Mouse (Mus musculus) midbrain, embryonic 12.5 days (tissue): ENCODE results near the gene Irf4. TPM values are rescaled to one million over a fixed set of nuclear protein-coding genes. Genes with fewer than 3 reads are reported as not detected.

ENCODE experiments used
- ATAC-seq: fragments of 200-750 bp; cut with Nextera tagmentation; 2 replicates; pipeline ENCODE4 v1.8.0; 2017; ENCODE audit warnings: low read depth, moderate TSS enrichment, moderate library complexity; ENCODE audit not compliant: low FRiP score
- H3K27ac ChIP-seq: fragments of 300-500 bp; sonication (generic); replicated peaks from 2 replicates; pipeline ENCODE4 v1.5.1; 2016; ENCODE audit warnings: mild to moderate bottlenecking
- H3K27me3 ChIP-seq: fragments of 300-500 bp; sonication (generic); 2 replicates; pipeline ENCODE4 v1.6.1; 2016; ENCODE audit warnings: mild to moderate bottlenecking
- H3K36me3 ChIP-seq: fragments of 300-500 bp; sonication (generic); 2 replicates; pipeline ENCODE4 v1.6.1; 2016
- H3K4me1 ChIP-seq: fragments of 300-500 bp; sonication (generic); 2 replicates; pipeline ENCODE4 v1.6.1; 2016
- H3K4me2 ChIP-seq: fragments of 300-500 bp; sonication (generic); replicated peaks from 2 replicates; pipeline ENCODE4 v1.6.1; 2016; ENCODE audit warnings: mild to moderate bottlenecking, moderate library complexity
- H3K4me3 ChIP-seq: fragments of 300-500 bp; sonication (generic); 2 replicates; pipeline ENCODE4 v1.5.1; 2016; ENCODE audit warnings: mild to moderate bottlenecking
- H3K9ac ChIP-seq: fragments of 300-500 bp; sonication (generic); replicated peaks from 2 replicates; pipeline ENCODE4 v1.6.1; 2016; ENCODE audit warnings: mild to moderate bottlenecking, moderate library complexity
- H3K9me3 ChIP-seq: fragments of 300-500 bp; sonication (generic); 2 replicates; pipeline ENCODE4 v1.6.1; 2016; ENCODE audit warnings: mild to moderate bottlenecking
- WGBS: fragments of 180-500 bp; shearing (Covaris S2); methylation state at CpG from one replicate; pipeline ENCODE4 v1.1.7; 2016; 5-methylcytosine and 5-hydroxymethylcytosine counted together
- polyA plus RNA-seq: library from polyadenylated mRNA; unstranded; fragments of >200 nt; fragmentation: Nextera tagmentation; extraction: Ambion mirVana; gene quantifications from 2 replicates; pipeline ENCODE4 v1.2.1, GENCODE M21; 2016

Gene Irf4
- polyA plus RNA-seq, 1 experiment from 2014 or later: 0.08 TPM

DNA sequence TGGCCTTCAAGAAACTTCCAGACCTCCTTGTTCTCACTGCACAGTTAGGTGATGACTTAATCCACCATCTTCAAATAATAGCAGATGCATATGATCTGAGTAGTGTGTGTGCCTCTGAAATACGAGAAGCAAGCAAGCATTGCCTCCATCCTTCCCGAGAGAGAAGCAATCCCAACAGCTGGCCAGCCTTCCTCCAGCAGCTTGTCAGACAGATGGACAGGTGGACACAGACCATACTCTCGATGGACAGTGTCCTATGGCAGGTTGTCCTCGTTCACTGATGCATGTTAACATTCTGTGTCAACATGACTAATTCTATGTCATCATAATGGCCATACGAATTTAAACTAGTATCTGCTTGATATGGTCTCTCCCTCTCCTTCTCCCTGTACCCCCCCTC lies 25.8 kb upstream of the Irf4 start:
- ATAC-seq: 0 out of 2 replicates have a peak, but pooled peaks have one; percentile 20
- no peak overlapping the region for H3K27ac ChIP-seq
- WGBS: 57% methylated on average over 5 of the region's 5 CpGs

DNA sequence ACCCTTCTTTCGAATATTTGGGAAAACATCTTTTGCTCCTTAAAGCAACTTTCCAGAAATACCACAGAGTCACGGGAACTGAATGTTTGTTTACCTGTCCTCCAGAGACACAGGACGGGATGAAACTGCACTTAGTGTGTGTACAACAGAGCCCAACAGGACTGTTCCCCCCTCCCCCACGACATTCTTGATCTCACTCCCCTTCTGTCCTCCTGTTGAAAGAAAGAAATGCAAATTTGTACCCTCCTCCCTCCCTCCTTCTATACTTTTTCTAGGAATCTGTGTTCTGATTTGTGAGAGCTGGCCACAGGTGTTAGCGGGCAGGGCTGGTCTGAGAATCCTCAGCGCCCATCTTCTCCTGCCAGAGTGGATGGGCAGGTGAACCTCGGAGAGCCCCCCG lies 25.2 kb upstream of the Irf4 start:
- ATAC-seq: no peak
- Histone ChIP-seq H3K4me1 (peaks cover 13% of the 10 kb centered on the region), H3K4me2 (no peak overlapping the region), H3K27me3 (no peaks in the 10 kb centered on the region; the same call in 1 of the 2 replicates), H3K9me3 (no peaks in the 10 kb centered on the region), H3K36me3 (no peaks in the 10 kb centered on the region), H3K27ac (no peak overlapping the region), H3K4me3 (no peak overlapping the region), H3K9ac (no peak overlapping the region)
- WGBS: 56% methylated on average over 8 of the region's 8 CpGs

More for the DNA sequence above, 25.8 kb upstream of the Irf4 start:
- Histone ChIP-seq H3K4me2 (no peak overlapping the region), H3K27me3 (no peaks in the 10 kb centered on the region), H3K4me1 (peaks cover 13% of the 10 kb centered on the region), H3K9ac (no peak overlapping the region), H3K9me3 (no peaks in the 10 kb centered on the region), H3K36me3 (no peaks in the 10 kb centered on the region), H3K4me3 (no peak overlapping the region)

DNA sequence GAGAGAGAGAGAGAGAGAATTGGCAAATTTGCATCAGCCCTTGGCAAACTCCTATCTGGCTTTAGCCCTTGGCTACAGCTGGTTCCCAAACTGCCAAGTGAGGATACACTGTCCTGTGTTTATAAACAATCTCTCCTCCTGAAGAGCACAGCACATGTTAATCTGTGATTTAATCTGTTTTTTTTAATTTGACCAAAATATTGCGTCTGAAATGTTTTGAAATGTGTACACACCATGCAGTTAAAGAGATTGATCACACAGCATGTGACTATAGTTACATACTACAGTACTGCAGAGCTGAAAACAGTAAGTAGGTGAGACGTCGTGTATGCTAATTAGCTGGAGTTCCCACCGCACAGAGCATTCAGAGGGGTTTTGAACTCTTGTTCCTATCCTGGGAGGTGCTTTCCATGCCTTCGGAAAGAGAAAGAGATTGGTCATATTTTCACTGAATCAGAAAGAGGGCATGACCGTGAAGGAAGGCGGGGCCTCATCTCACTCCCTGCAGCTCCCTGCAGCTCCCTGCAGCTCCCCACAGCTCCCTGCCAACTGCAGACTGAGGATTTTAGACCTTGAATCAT lies 24.2 kb upstream of the Irf4 start:
- WGBS: 31% methylated on average over 7 of the region's 7 CpGs
- H3K27ac ChIP-seq: no peak overlapping the region
- no peaks in the 10 kb centered on the region; the same call in 1 of the 2 replicates for H3K27me3 ChIP-seq
- no peaks in the 10 kb centered on the region for H3K36me3 ChIP-seq
- peaks cover 13% of the 10 kb centered on the region for H3K4me1 ChIP-seq
- H3K9me3 ChIP-seq: no peaks in the 10 kb centered on the region
- ATAC-seq: no peak
- H3K4me3 ChIP-seq: no peak overlapping the region
- H3K9ac ChIP-seq: no peak overlapping the region
- H3K4me2 ChIP-seq: no peak overlapping the region

DNA sequence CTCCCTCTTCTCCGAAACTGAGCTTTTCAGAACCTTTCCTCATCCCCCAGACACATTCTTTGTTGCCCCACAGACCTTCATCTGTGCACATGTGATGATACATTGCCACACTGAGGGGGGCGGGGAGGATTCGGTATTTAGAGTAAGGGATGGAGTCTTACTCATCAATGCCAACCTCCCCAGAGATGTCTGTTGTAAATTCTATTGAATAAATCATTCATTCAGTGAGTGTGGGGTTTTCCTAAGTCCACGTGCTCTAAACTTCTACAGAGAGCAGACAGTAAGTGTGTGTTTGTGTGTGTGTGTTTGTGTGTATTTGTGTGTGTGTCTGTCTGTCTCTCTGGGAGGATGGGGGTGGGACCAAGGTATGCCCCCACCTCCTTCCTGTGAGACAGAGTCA lies 22.1 kb upstream of the Irf4 start:
- 88% methylated on average over 4 of the region's 4 CpGs for WGBS

DNA sequence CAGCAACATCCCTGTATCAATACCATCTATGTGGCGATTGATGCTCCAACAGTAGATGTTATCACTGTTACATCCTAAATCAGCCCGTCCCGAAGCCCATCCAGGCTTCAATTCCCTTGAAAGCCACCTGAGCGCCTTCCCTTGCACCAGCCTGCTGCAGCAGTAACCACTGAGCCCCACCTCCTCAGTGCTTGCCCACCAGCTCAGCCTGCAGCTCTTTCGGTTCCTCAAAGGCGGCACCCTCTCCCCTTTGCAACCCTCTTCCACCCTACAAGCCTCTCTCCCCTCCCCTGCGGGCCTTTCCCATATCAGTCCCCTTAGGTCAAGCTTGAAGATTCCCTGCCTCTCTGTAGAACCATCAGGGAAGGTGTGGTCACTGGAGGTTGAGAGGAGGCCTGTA lies 20.9 kb upstream of the Irf4 start:
- 95% methylated on average over 7 of the region's 7 CpGs for WGBS
- Histone ChIP-seq H3K9ac (no peak overlapping the region), H3K4me1 (peaks cover 6% of the 10 kb centered on the region), H3K36me3 (no peaks in the 10 kb centered on the region), H3K27ac (no peak overlapping the region), H3K4me2 (no peak overlapping the region), H3K4me3 (no peak overlapping the region), H3K27me3 (no peaks in the 10 kb centered on the region; the same call in 1 of the 2 replicates), H3K9me3 (no peaks in the 10 kb centered on the region)
- no peak for ATAC-seq

More for the DNA sequence above, 22.1 kb upstream of the Irf4 start:
- Histone ChIP-seq H3K36me3 (no peaks in the 10 kb centered on the region), H3K4me1 (peaks cover 13% of the 10 kb centered on the region), H3K4me3 (no peak overlapping the region), H3K9me3 (no peaks in the 10 kb centered on the region), H3K9ac (no peak overlapping the region), H3K27ac (no peak overlapping the region), H3K27me3 (no peaks in the 10 kb centered on the region; the same call in 1 of the 2 replicates), H3K4me2 (no peak overlapping the region)
- no peak for ATAC-seq

DNA sequence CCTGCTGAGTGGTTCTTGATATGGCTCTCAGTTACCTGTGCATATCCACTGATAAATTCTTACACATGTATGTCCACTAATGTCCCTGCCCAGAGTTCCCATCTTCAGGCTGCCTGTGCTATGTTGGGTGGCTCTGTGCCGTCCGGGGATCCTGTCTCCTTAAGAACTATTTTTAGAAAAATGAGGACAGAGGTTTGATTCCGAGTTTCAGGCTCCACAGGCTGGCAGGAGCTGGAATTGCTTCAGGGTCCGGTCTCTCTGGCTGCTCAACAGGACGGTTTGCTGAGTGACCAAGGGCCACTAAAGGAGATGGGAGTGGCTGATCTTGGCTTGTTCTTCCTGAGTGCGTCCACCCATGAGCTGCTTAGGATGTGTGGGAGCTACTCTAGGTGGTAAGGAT lies 19.8 kb upstream of the Irf4 start:
- no peak overlapping the region for H3K4me3 ChIP-seq
- no peak for ATAC-seq
- no peaks in the 10 kb centered on the region for H3K9me3 ChIP-seq
- no peaks in the 10 kb centered on the region for H3K36me3 ChIP-seq
- no peak overlapping the region for H3K27ac ChIP-seq
- 67% methylated on average over 6 of the region's 6 CpGs for whole genome bisulfite sequencing
- H3K27me3 ChIP-seq: no peaks in the 10 kb centered on the region; the same call in 1 of the 2 replicates
- no peak overlapping the region for H3K9ac ChIP-seq
- H3K4me1 ChIP-seq: no peaks in the 10 kb centered on the region
- no peak overlapping the region for H3K4me2 ChIP-seq

DNA sequence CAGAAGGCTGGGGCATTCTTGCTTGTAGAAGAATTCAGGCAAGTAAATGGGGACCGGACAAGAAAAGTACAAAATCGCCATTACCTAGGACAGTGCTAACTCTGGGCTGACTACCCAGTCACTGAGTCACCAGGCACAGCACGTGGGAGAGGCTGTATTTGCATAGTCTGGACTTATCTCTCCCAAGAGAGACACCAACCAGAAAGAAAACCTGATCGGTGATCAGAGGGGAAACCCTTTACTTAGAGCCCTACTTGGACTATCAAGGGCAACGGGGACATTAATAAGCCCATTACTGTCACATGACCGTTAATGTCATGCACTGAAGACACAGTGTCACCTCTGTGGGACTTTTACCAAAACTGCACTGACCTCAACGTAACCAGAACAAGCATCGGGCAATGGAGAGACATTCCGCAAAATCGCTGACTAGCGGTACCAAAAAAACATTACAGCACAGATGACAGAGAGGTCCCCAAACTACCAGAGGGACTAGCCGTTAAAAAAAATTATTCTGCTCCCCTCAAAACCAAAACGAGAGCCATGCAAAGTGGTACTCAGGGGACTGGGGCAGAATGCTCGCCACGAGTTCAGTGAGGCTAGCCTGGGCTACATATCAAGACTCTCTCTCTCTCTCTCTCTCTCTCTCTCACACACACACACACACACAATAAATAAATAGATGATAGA lies 18.8 kb upstream of the Irf4 start:
- ATAC-seq: no peak
- no peaks in the 10 kb centered on the region for H3K36me3 ChIP-seq
- no peaks in the 10 kb centered on the region; the same call in 1 of the 2 replicates for H3K27me3 ChIP-seq
- no peak overlapping the region for H3K4me3 ChIP-seq
- 86% methylated on average over 15 of the region's 15 CpGs for WGBS
- no peak overlapping the region for H3K9ac ChIP-seq
- H3K9me3 ChIP-seq: no peaks in the 10 kb centered on the region
- no peaks in the 10 kb centered on the region for H3K4me1 ChIP-seq
- no peak overlapping the region for H3K4me2 ChIP-seq
- no peak overlapping the region for H3K27ac ChIP-seq

DNA sequence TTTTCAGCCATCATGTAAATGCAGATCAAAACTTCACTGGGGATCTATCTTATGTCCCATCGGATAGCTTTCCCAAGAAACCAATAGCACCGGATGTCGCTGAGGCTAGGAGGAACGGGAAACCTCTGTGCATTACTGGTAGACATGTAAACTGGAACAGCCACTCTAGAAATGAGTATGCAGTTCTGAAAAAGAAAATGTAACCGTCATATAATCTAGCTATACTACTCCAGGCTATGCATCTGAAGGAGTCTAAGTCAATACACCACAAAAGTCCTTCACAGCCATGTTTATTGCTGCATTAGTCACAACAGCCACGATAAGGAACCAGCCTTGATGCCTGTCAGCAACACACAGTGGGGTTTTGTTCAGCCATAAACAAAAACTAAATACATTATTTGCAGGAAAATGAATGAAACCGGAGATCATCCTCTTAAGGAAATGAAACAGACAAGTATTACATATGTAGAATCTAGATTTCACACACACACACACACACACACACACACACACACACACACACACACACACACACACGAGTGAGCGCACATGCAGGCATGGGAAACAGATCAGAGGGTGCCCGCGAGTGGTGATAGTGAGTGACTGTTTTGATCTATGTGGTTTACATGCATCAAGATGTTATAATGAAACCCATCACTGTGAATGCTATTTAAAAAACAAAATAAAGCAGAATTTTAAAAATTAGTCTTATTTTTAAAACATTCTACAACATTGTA lies 16.1 kb upstream of the Irf4 start:
- Histone ChIP-seq H3K4me2 (no peak overlapping the region), H3K4me3 (no peak overlapping the region), H3K4me1 (no peaks in the 10 kb centered on the region), H3K36me3 (no peaks in the 10 kb centered on the region), H3K9me3 (no peaks in the 10 kb centered on the region), H3K27ac (no peak overlapping the region), H3K9ac (no peak overlapping the region), H3K27me3 (no peaks in the 10 kb centered on the region; the same call in 1 of the 2 replicates)
- ATAC-seq: no peak
- WGBS: 87% methylated on average over 11 of the region's 11 CpGs

DNA sequence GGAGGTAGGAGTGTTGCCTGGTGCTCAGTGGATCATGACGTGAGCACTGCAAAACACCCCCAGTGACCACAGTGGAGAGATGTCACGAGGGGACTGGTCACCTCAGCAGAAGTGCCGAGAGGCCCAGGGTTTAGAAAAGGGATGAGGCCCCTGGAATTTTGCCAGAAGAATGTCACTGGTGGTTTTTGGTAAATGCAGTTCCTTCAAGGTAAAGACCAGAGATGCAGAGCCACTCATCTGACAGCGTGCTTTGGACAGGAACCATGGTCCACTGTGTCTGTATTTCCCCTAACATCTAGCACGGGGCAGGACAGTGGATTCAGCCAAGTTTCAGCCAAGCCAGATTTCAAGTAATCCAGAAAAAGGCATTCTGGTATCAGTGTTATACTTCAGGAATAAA lies 12.3 kb upstream of the Irf4 start:
- ATAC-seq: no peak
- H3K4me1 ChIP-seq: no peaks in the 10 kb centered on the region
- no peak overlapping the region for H3K4me2 ChIP-seq
- WGBS: 86% methylated on average over 5 of the region's 5 CpGs
- no peak overlapping the region for H3K4me3 ChIP-seq
- H3K36me3 ChIP-seq: no peaks in the 10 kb centered on the region
- no peak overlapping the region for H3K9ac ChIP-seq
- no peaks in the 10 kb centered on the region for H3K27me3 ChIP-seq
- no peaks in the 10 kb centered on the region for H3K9me3 ChIP-seq
- H3K27ac ChIP-seq: no peak overlapping the region

DNA sequence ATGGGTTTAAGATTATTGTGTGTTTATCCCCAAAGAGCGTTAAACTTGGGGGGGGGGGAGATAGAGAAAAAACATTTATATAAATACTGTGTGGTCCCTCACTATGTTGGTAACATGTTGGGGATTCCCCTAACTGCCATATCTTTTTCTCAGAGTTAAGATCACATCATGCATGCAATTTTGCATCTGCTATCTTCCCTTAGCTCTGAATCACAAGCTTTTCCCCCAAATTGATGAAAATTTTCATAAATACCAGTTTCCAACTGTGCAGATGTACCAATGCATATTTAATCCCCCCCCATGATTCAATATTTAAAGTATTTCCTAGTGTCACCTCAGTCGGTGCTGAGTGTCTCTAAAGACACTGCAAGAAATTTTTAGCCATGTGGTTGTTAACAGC lies 11.8 kb upstream of the Irf4 start:
- Histone ChIP-seq H3K36me3 (no peaks in the 10 kb centered on the region), H3K27me3 (no peaks in the 10 kb centered on the region), H3K9me3 (no peaks in the 10 kb centered on the region), H3K9ac (no peak overlapping the region), H3K27ac (no peak overlapping the region), H3K4me1 (no peaks in the 10 kb centered on the region), H3K4me3 (no peak overlapping the region), H3K4me2 (no peak overlapping the region)
- 93% methylated on average over 2 of the region's 2 CpGs for WGBS
- no peak for ATAC-seq

DNA sequence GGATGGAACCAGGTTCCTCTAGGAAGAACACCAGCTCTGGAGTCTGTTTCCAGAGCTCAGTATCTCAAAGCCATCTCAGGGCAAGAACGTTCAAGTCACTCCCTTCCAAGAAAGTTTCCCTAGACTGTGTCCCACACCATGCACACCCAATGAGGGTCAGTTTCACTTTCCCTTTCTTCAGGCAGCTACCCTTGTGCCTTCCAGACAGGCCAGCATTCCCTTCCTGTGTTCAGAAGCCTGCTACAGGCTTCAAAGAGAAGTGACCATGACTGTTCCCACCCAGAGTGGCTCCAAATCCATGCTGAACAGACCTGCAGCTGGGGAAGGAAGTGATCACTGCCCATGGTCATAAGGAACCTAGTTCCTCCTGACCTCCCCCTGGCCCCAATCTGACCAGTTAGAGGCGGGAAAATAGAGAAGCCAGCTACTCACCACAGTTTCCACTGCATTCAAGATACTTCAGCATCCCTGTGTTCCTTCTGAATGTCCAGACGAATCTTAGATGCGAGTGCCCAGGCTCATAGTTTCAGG lies 10.7 kb upstream of the Irf4 start:
- no peaks in the 10 kb centered on the region for H3K9me3 ChIP-seq
- no peak overlapping the region for H3K4me3 ChIP-seq
- no peak overlapping the region for H3K27ac ChIP-seq
- H3K27me3 ChIP-seq: 0 out of 2 replicates have a peak, but pooled peaks cover 2% of the 10 kb centered on the region
- ATAC-seq: no peak
- H3K9ac ChIP-seq: no peak overlapping the region
- 84% methylated on average over 4 of the region's 4 CpGs for WGBS
- no peak overlapping the region for H3K4me2 ChIP-seq
- no peaks in the 10 kb centered on the region for H3K36me3 ChIP-seq
- H3K4me1 ChIP-seq: no peaks in the 10 kb centered on the region

DNA sequence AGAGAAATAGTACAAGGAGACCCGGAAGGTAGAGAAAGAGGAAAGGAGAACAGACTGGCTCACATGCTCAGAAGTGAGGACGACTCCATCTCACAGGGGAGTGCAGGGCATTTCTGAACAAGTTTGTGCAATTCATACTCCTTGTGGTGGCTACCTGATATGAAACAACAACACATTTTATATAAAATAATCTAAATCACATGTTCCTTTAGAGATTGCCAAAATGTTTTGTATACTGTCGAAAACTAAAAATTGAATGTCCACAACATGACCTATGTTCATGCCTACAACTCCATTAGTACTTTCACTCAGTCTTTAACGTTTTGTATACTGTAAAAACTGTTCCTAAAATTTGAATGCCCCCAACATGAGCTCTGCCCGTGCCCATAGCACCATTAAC lies 7.9 kb upstream of the Irf4 start:
- H3K27me3 ChIP-seq: peaks cover 6% of the 10 kb centered on the region; the same call in 1 of the 2 replicates
- H3K4me2 ChIP-seq: no peak overlapping the region
- no peaks in the 10 kb centered on the region for H3K4me1 ChIP-seq
- H3K9me3 ChIP-seq: no peaks in the 10 kb centered on the region
- ATAC-seq: no peak
- H3K27ac ChIP-seq: no peak overlapping the region
- no peak overlapping the region for H3K4me3 ChIP-seq
- H3K36me3 ChIP-seq: no peaks in the 10 kb centered on the region
- WGBS: 82% methylated on average over 5 of the region's 5 CpGs
- H3K9ac ChIP-seq: no peak overlapping the region
